Mouse (Mus musculus): ENCODE measurements around the gene Zdhhc11. TPM values are rescaled to one million over a fixed set of nuclear protein-coding genes. Genes with fewer than 3 reads are reported as not detected.
"Not testable (repeated sequence)": the region's sequence is repeated elsewhere in the genome, so short reads cannot be mapped to it uniquely, and the experiment has no call there.

Gene Zdhhc11
- polyA plus RNA-seq, 1 experiment = not detected

DNA sequence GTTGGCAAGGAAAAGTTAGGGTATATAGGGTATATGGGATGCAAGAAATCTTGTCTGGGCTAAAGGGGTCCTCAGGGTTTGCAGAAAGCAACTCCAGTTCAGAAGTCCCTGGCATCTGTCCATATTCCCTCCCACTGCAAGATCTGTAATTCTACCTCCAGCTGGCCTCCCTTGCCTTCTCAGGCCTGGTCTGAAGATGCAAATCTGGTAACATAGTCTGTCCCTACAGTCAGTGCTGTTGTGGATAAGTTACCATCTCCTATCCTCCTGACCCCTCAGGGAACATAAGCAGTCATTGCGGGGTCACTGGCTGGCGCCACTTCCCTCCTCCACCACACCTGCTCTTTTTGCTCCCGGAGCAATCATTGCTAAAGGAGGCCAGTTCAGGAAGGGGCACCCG is 52.3 kb downstream of the Zdhhc11 start:
- Histone ChIP-seq H3K4me1 (ENCODE audit: control insufficient read depth, insufficient read depth, insufficient read length) (no peaks in the 10 kb centered on the region), H3K27ac (ENCODE audit: insufficient read depth, low read length) (no peak overlapping the region), H3K4me3 (ENCODE audit: extremely low read depth, insufficient read depth, insufficient read length) (no peak overlapping the region), H3K36me3 (ENCODE audit: control insufficient read depth, insufficient read depth, low read length) (no peaks in the 10 kb centered on the region), H3K27me3 (ENCODE audit: control insufficient read depth, insufficient read depth, low read length) (no peaks in the 10 kb centered on the region)
- no peak for DNase-seq (ENCODE audit: low read depth in 1 of 2, low spot score in 2 of 2)
- WGBS = 82% methylated on average over 4 of the region's 4 CpGs
- TF ChIP-seq POLR2A (IDR thresholded peaks at IDR 0.05; ENCODE audit: low read depth, low read length) (no peak), CTCF (IDR thresholded peaks at IDR 0.05; ENCODE audit: extremely low read depth, insufficient read depth, insufficient read length, insufficient replicate concordance) (no peak)

- H3K27ac ChIP-seq (ENCODE audit: insufficient read depth, low read length) = no peak overlapping the region
- TF ChIP-seq POLR2A (IDR thresholded peaks at IDR 0.05; ENCODE audit: low read depth, low read length) = no peak
- TF ChIP-seq CTCF (IDR thresholded peaks at IDR 0.05; ENCODE audit: extremely low read depth, insufficient read depth, insufficient read length, insufficient replicate concordance) = no peak
- H3K27me3 ChIP-seq (ENCODE audit: control insufficient read depth, insufficient read depth, low read length) = no peaks in the 10 kb centered on the region
- H3K4me3 ChIP-seq (ENCODE audit: extremely low read depth, insufficient read depth, insufficient read length) = no peak overlapping the region
- no peaks in the 10 kb centered on the region for H3K4me1 ChIP-seq (ENCODE audit: control insufficient read depth, insufficient read depth, insufficient read length)
- DNase-seq (ENCODE audit: low read depth in 1 of 2, low spot score in 2 of 2) = no peak
- WGBS = 73% methylated on average over 4 of the region's 4 CpGs
- no peaks in the 10 kb centered on the region for H3K36me3 ChIP-seq (ENCODE audit: control insufficient read depth, insufficient read depth, low read length)
These were observed 53.8 kb downstream of the Zdhhc11 start for GRCm38 (mm10) chr13:74017426-74017825.

GRCm38 (mm10) chr13:74019006-74019405 is 55.4 kb downstream of the Zdhhc11 start:
- H3K4me1 ChIP-seq (ENCODE audit: control insufficient read depth, insufficient read depth, insufficient read length); DNase-seq (ENCODE audit: low read depth in 1 of 2, low spot score in 2 of 2); H3K4me3 ChIP-seq (ENCODE audit: extremely low read depth, insufficient read depth, insufficient read length); H3K27me3 ChIP-seq (ENCODE audit: control insufficient read depth, insufficient read depth, low read length); H3K36me3 ChIP-seq (ENCODE audit: control insufficient read depth, insufficient read depth, low read length); H3K27ac ChIP-seq (ENCODE audit: insufficient read depth, low read length): not testable (repeated sequence)
- WGBS = 88% methylated on average over 8 of the region's 8 CpGs

DNA sequence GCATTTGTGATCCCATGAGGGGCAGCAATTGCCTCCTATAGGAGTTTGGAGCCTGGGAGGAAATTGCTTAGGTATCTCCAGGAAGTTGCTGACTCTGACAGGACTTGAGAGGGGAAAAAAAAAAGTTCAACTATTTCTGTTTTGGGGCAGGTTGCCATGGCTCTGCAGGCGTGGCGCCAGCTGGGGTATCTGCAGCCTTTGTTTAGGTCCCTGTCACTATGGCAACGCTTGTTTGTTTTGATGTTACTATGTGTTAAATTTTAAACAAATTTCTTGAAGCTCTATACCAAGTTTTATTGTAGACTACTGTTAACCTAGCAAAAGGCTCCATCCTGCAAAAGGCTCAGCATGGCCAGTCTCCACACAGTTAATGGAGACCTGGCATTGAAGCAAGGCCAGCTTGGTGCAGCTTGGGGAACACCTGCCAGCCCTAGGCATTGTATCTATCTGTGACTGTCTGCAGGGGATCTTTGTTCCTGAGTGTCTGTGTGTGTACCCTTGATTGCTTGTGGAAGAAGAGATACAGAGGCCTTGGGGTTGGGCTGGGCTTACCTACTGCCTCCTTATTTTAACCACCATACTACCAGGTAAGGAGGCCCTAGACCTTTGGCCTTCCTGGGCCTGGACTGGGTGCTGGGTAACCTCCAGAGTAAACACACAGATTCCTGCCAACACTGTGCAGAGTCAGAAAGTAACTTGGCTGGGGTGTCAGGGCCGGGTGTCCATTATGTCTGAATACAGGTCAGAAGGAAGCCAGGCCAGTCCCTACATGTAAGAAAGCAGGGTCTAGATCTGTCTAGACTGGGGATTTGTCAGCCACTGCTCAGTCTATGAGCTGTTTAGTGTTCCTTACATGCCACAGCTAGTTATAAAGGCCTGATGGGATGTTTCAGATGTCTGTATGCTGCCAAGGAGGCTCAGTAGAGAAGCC is 61.8 kb downstream of the Zdhhc11 start:
- no peak overlapping the region for H3K27ac ChIP-seq (ENCODE audit: insufficient read depth, low read length)
- 75% methylated on average over 4 of the region's 4 CpGs for WGBS
- peaks cover 5% of the 10 kb centered on the region; the same call in 1 of the 2 replicates for H3K4me1 ChIP-seq (ENCODE audit: control insufficient read depth, insufficient read depth, insufficient read length)
- peak in 1 of 2 experiments; percentile 23 for DNase-seq (ENCODE audit: low read depth in 1 of 2, low spot score in 2 of 2)
- H3K36me3 ChIP-seq (ENCODE audit: control insufficient read depth, insufficient read depth, low read length) = no peaks in the 10 kb centered on the region
- no peak overlapping the region for H3K4me3 ChIP-seq (ENCODE audit: extremely low read depth, insufficient read depth, insufficient read length)
- no peaks in the 10 kb centered on the region for H3K27me3 ChIP-seq (ENCODE audit: control insufficient read depth, insufficient read depth, low read length)
- no peak for TF ChIP-seq CTCF (IDR thresholded peaks at IDR 0.05; ENCODE audit: extremely low read depth, insufficient read depth, insufficient read length, insufficient replicate concordance)

- H3K27me3 ChIP-seq (ENCODE audit: control insufficient read depth, insufficient read depth, low read length) = no peaks in the 10 kb centered on the region
- H3K4me1 ChIP-seq (ENCODE audit: control insufficient read depth, insufficient read depth, insufficient read length) = peaks cover 5% of the 10 kb centered on the region; the same call in 1 of the 2 replicates
- DNase-seq (ENCODE audit: low read depth in 1 of 2, low spot score in 2 of 2) = no peak
- TF ChIP-seq POLR2A (IDR thresholded peaks at IDR 0.05; ENCODE audit: low read depth, low read length) = no peak
- TF ChIP-seq CTCF (IDR thresholded peaks at IDR 0.05; ENCODE audit: extremely low read depth, insufficient read depth, insufficient read length, insufficient replicate concordance) = peak; percentile 28; the same call in 1 of the 2 replicates
- 47% methylated on average over 2 of the region's 2 CpGs for WGBS
- no peak overlapping the region for H3K27ac ChIP-seq (ENCODE audit: insufficient read depth, low read length)
- H3K4me3 ChIP-seq (ENCODE audit: extremely low read depth, insufficient read depth, insufficient read length) = no peak overlapping the region
- no peaks in the 10 kb centered on the region for H3K36me3 ChIP-seq (ENCODE audit: control insufficient read depth, insufficient read depth, low read length)
These were observed 62.6 kb downstream of the Zdhhc11 start for GRCm38 (mm10) chr13:74026215-74026614.

DNA sequence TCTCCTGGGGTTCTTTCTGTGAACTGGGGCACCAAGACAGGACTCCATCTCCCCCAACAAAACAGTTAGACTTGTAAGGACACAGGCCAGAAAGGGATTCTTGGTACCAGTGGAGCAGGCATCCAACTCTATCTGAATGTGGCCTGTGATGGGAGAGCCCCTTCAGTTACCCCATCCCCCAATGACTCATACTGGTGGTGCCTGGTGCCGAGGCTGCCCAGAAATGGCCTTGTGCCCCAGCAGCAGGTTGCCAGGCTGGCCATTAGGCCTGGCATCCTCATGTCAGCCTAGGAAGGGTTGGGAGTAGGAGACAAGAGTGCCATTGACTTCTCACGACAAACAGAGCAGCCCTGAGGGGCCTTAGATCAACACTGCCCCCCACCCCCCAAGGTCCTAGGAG is 64.5 kb downstream of the Zdhhc11 start:
- Histone ChIP-seq H3K4me3 (ENCODE audit: extremely low read depth, insufficient read depth, insufficient read length) (no peak overlapping the region), H3K36me3 (ENCODE audit: control insufficient read depth, insufficient read depth, low read length) (no peaks in the 10 kb centered on the region), H3K4me1 (ENCODE audit: control insufficient read depth, insufficient read depth, insufficient read length) (peaks cover 5% of the 10 kb centered on the region; the same call in 1 of the 2 replicates), H3K27me3 (ENCODE audit: control insufficient read depth, insufficient read depth, low read length) (no peaks in the 10 kb centered on the region), H3K27ac (ENCODE audit: insufficient read depth, low read length) (no peak overlapping the region)
- 74% methylated on average over 2 of the region's 2 CpGs for WGBS
- no peak for DNase-seq (ENCODE audit: low read depth in 1 of 2, low spot score in 2 of 2)
- TF ChIP-seq POLR2A (IDR thresholded peaks at IDR 0.05; ENCODE audit: low read depth, low read length) = no peak
- no peak for TF ChIP-seq CTCF (IDR thresholded peaks at IDR 0.05; ENCODE audit: extremely low read depth, insufficient read depth, insufficient read length, insufficient replicate concordance)

DNA sequence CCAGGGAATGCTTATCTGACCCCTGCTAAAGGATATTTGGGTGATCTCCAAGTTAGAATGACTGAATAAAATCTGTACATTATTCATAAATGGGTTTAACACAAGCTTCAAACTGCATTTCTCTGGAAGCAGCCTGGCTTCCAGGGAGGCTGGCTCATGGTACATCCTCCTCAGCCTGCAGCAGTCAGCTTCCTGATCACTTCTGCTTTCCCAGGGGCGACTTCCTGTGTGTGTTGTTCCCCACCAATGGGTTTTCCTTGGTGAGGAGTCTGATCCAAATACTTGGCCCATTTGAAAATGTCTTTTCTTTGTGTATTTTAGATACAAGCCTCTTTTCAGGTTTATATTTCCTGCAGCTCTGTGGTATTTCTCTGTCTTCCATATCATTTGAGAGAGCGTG is 65.4 kb downstream of the Zdhhc11 start:
- Histone ChIP-seq H3K27ac (ENCODE audit: insufficient read depth, low read length) (no peak overlapping the region), H3K4me3 (ENCODE audit: extremely low read depth, insufficient read depth, insufficient read length) (no peak overlapping the region), H3K36me3 (ENCODE audit: control insufficient read depth, insufficient read depth, low read length) (no peaks in the 10 kb centered on the region), H3K4me1 (ENCODE audit: control insufficient read depth, insufficient read depth, insufficient read length) (peaks cover 5% of the 10 kb centered on the region; the same call in 1 of the 2 replicates), H3K27me3 (ENCODE audit: control insufficient read depth, insufficient read depth, low read length) (no peaks in the 10 kb centered on the region)
- DNase-seq (ENCODE audit: low read depth in 1 of 2, low spot score in 2 of 2) = no peak
- 54% methylated on average over 2 of the region's 2 CpGs for WGBS
- TF ChIP-seq CTCF (IDR thresholded peaks at IDR 0.05; ENCODE audit: extremely low read depth, insufficient read depth, insufficient read length, insufficient replicate concordance) = no peak
- no peak for TF ChIP-seq POLR2A (IDR thresholded peaks at IDR 0.05; ENCODE audit: low read depth, low read length)
